Mouse (Mus musculus) adipose tissue, adult 10 weeks (tissue): ENCODE measurements around the gene Foxb1. TPM values are rescaled to one million over a fixed set of nuclear protein-coding genes. Genes with fewer than 3 reads are reported as not detected.

ENCODE experiments used
- polyA plus RNA-seq: library from polyadenylated mRNA; stranded (reverse); fragments of 350-450 nt; fragmentation: Illumina TruSeq; extraction: RNeasy Lipid Tissue Mini Kit (QIAGEN cat#74804); gene quantifications from one replicate; pipeline ENCODE4 v1.2.3, GENCODE M21; 2014; ENCODE audit warnings: low read depth, low replicate concordance

Foxb1 gene
- not detected for polyA plus RNA-seq

DNA sequence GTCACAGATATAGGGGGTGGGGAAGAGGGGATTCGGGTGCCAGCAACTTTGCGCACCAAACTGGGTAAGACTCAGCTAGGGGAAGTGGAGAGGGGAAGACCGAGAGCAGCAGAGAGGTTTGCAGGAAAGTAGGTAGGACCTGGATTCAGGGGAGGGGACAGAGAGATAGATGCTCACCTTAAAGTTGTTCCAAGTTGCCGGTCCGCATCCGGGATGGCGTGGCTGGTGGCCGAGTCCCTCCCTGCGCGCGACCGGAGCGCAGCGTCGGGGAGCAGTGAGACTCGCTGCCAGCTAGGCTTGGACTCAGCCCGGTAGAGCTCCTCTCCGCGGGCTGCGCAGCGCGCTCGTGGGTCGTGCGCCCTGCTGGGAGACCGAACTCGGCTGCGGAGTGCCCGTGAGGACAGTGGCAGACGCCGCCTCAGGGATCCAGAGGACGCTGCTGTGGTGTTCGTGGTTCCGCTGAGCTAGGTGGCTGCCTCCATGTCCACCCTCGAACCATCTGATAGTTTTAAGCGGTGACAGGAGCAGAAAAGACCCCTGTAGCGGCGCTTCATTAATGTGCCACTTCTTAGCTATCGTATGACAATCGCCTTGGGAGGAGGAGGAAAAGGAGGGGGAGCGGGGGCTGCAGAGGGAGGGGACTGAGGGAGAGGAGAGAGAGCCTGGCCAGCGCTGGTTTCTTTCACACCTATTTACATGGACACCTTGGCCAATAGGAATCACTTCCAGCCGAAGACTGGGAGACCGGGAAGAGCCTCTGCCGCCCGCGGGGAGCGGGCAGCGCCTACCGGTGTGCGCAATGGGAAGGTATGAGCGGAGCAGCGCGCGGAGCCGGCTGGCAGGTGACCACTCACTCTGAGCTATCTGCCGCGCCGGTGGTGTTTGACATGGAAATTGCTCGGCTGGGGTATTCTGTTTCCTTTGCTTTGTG, at the start of gene Foxb1:
Gene Foxb1, minus strand, starts transcription at position 570 of the 931 bp plus-strand sequence.

Other genes starting within 250 kb of the Foxb1 start
- gene Bnip2, start 228.5 kb upstream of the Foxb1 start, polyA plus RNA-seq: 60.0 TPM